Mouse (Mus musculus) heart, postnatal 0 days (tissue): ENCODE results near the gene Crim1. TPM values are rescaled to one million over a fixed set of nuclear protein-coding genes. Genes with fewer than 3 reads are reported as not detected.

Experiments used
- ATAC-seq: fragments of 200-750 bp; cut with Nextera tagmentation; 2 replicates; pipeline ENCODE4 v1.8.0; 2017; ENCODE audit warnings: low read depth, moderate number of reproducible peaks, moderate library complexity; ENCODE audit not compliant: insufficient read depth
- DNase-seq: peaks from one replicate; pipeline ENCODE4 v3.0.0-alpha.2; 2016; ENCODE audit warnings: low spot score
- H3K27ac ChIP-seq: fragments of 300-500 bp; sonication (generic); 2 replicates; pipeline ENCODE4 v1.5.1; 2014; ENCODE audit warnings: low read depth, mild to moderate bottlenecking
- H3K27me3 ChIP-seq: fragments of 300-500 bp; sonication (generic); 2 replicates; pipeline ENCODE4 v1.6.1; 2014; ENCODE audit warnings: low read length, mixed read lengths; ENCODE audit not compliant: control insufficient read depth, insufficient read depth
- H3K36me3 ChIP-seq: fragments of 300-500 bp; sonication (generic); replicated peaks from 2 replicates; pipeline ENCODE4 v1.6.1; 2014; ENCODE audit warnings: low read length, mixed read lengths; ENCODE audit not compliant: control insufficient read depth, insufficient read depth
- H3K4me1 ChIP-seq: fragments of 300-500 bp; sonication (generic); 2 replicates; pipeline ENCODE4 v1.6.1; 2014; ENCODE audit warnings: antibody characterized with exemption; ENCODE audit not compliant: control insufficient read depth, insufficient read depth
- H3K4me2 ChIP-seq: fragments of 300-500 bp; sonication (generic); 2 replicates; pipeline ENCODE4 v1.6.1; 2014; ENCODE audit warnings: low read depth, mild to moderate bottlenecking, low read length, moderate library complexity
- H3K4me3 ChIP-seq: fragments of 300-500 bp; sonication (generic); 2 replicates; pipeline ENCODE4 v1.5.1; 2014; ENCODE audit warnings: low read depth, low read length
- H3K9ac ChIP-seq: fragments of 300-500 bp; sonication (generic); replicated peaks from 2 replicates; pipeline ENCODE4 v1.6.1; 2014; ENCODE audit warnings: low read depth, low read length, mixed read lengths
- H3K9me3 ChIP-seq: fragments of 300-500 bp; sonication (generic); replicated peaks from 2 replicates; pipeline ENCODE4 v1.6.1; 2016; ENCODE audit warnings: low read length; ENCODE audit not compliant: control insufficient read depth
- CTCF ChIP-seq: IDR thresholded peaks from 2 replicates; pipeline ENCODE4 v1.5.1; 2016; ENCODE audit warnings: antibody characterized with exemption, control low read depth, low read depth
- EP300 ChIP-seq: IDR thresholded peaks from 2 replicates; pipeline ENCODE4 v1.6.1; 2016; ENCODE audit warnings: antibody characterized with exemption, low read depth
- WGBS: fragments of 180-500 bp; shearing (Covaris S2); extraction: QIAGEN DNeasy Blood & Tissue Kit; methylation state at CpG from one replicate; pipeline ENCODE4 v1.1.7; 2014; 5-methylcytosine and 5-hydroxymethylcytosine counted together
- polyA plus RNA-seq: library from polyadenylated mRNA; unstranded; fragments of >200 nt; fragmentation: Nextera tagmentation; extraction: Ambion mirVana; gene quantifications from 2 replicates; pipeline ENCODE4 v1.2.1, GENCODE M21; 2015
- total RNA-seq: library from RNA; depleted of rRNA; stranded (reverse); fragments of >200 nt; gene quantifications from 2 replicates; pipeline ENCODE4 v1.2.3, GENCODE M21; 2014; ENCODE audit warnings: low replicate concordance

The Crim1 gene
- total and polyA plus RNA-seq, 2 experiments from 2014 or later, result 3.3 to 47.5 TPM

DNA sequence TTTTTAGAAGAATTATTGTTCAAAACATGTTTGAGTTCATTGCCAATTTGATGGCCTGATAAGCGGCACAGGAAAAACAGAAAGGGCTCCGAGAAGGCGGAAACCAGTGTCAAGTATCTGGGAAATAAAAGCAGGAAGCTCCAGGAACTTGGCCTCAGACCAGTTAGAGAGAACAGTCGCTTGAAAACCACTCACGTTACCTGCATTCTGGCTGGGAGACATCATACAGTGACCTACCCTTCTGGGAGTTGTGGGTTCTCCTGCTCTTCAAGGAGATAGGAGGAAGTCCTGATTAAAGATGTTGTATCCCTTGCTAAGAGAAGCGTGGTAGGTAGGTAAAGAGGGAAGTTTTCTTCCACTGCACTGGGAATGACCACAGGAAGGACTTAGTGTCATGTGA, 44.7 kb downstream of the Crim1 start:
- DNase-seq (peak; percentile 37), ATAC-seq (no peak)
- H3K9me3 ChIP-seq, result no peaks in the 10 kb centered on the region
- no peaks in the 10 kb centered on the region for H3K27me3 ChIP-seq
- H3K4me2 ChIP-seq, result 0 out of 2 replicates have a peak overlapping the region, but pooled peaks have one; percentile 5
- no peak overlapping the region for H3K9ac ChIP-seq
- 59% methylated on average over 6 of the region's 6 CpGs for WGBS
- no peak for TF ChIP-seq EP300
- TF ChIP-seq CTCF, result no peak
- peaks cover 21% of the 10 kb centered on the region for H3K4me1 ChIP-seq
- no peak overlapping the region for H3K4me3 ChIP-seq
- H3K36me3 ChIP-seq, result no peaks in the 10 kb centered on the region
- H3K27ac ChIP-seq, result peak overlapping the region; percentile 41

DNA sequence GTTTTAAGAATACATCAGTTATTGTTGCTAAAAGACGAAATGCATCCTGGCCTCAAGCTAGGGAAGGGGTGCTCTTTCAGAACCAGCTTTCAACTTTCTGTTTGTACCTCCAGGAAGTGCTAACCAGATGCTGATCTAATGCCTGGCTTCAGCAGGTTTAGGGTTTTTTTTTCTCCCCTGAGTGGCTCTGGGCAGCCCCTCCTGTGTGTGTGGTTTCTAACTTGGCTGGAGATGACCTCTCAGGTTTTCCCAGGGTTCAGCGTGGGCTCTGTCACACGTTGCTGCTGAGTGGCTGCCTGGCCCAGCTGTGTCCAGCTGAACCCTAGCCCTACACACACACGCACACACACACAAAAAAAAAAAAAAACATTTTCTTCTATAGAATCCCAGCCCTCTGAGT, 45.4 kb downstream of the Crim1 start:
- H3K27ac ChIP-seq, result peak overlapping the region; percentile 41
- 56% methylated on average over 4 of the region's 4 CpGs for WGBS
- H3K4me2 ChIP-seq, result no peak overlapping the region
- no peaks in the 10 kb centered on the region for H3K27me3 ChIP-seq
- no peak for DNase-seq
- H3K9me3 ChIP-seq, result no peaks in the 10 kb centered on the region
- H3K9ac ChIP-seq, result no peak overlapping the region
- H3K36me3 ChIP-seq, result no peaks in the 10 kb centered on the region
- TF ChIP-seq EP300 (no peak), CTCF (no peak)
- ATAC-seq, result no peak
- H3K4me1 ChIP-seq, result peaks cover 21% of the 10 kb centered on the region
- H3K4me3 ChIP-seq, result no peak overlapping the region

- TF ChIP-seq EP300 (no peak), CTCF (no peak)
- peak; percentile 63 for DNase-seq
- 64% methylated on average over 11 of the region's 11 CpGs for WGBS
- no peak overlapping the region for H3K4me2 ChIP-seq
- H3K4me3 ChIP-seq, result no peak overlapping the region
- H3K9ac ChIP-seq, result no peak overlapping the region
- H3K27me3 ChIP-seq, result no peaks in the 10 kb centered on the region
- peak overlapping the region; percentile 66 for H3K27ac ChIP-seq
- H3K9me3 ChIP-seq, result no peaks in the 10 kb centered on the region
- H3K36me3 ChIP-seq, result no peaks in the 10 kb centered on the region
- H3K4me1 ChIP-seq, result peaks cover 21% of the 10 kb centered on the region
- ATAC-seq, result peak; percentile 52
These were observed 46.8 kb downstream of the Crim1 start for GRCm38 (mm10) chr17:78246634-78247383.

- Histone ChIP-seq H3K4me1 (peaks cover 21% of the 10 kb centered on the region), H3K9me3 (no peaks in the 10 kb centered on the region), H3K9ac (no peak overlapping the region), H3K36me3 (no peaks in the 10 kb centered on the region), H3K4me2 (no peak overlapping the region), H3K27me3 (no peaks in the 10 kb centered on the region), H3K27ac (peak overlapping the region; percentile 44), H3K4me3 (no peak overlapping the region)
- DNase-seq (no peak), ATAC-seq (no peak)
- TF ChIP-seq EP300, result no peak
- no peak for TF ChIP-seq CTCF
- 66% methylated on average over 5 of the region's 5 CpGs for whole genome bisulfite sequencing
These were observed 48.1 kb downstream of the Crim1 start for GRCm38 (mm10) chr17:78248197-78248596.

GRCm38 (mm10) chr17:78248943-78249342, 48.9 kb downstream of the Crim1 start:
- Histone ChIP-seq H3K4me3 (no peak overlapping the region), H3K27ac (peak overlapping the region; percentile 44), H3K36me3 (no peaks in the 10 kb centered on the region), H3K27me3 (no peaks in the 10 kb centered on the region), H3K9me3 (no peaks in the 10 kb centered on the region), H3K4me1 (peaks cover 21% of the 10 kb centered on the region), H3K4me2 (no peak overlapping the region), H3K9ac (no peak overlapping the region)
- 17% methylated on average over 3 of the region's 3 CpGs for WGBS
- no peak for TF ChIP-seq EP300
- TF ChIP-seq CTCF, result no peak
- ATAC-seq, result no peak; the same call in 1 of the 2 replicates
- DNase-seq, result no peak
